Mouse (Mus musculus) forebrain, postnatal 0 days (tissue): ENCODE data around the gene Aspdh. TPM values are rescaled to one million over a fixed set of nuclear protein-coding genes. Genes with fewer than 3 reads are reported as not detected.

Source experiments
- ATAC-seq: fragments of 200-750 bp; cut with Nextera tagmentation; 2 replicates; pipeline ENCODE4 v1.8.0; 2017; ENCODE audit warnings: mild to moderate bottlenecking, moderate library complexity
- DNase-seq: peaks from one replicate; pipeline ENCODE4 v3.0.0-alpha.2; 2015
- H3K27ac ChIP-seq: fragments of 300-500 bp; sonication (generic); 2 replicates; pipeline ENCODE4 v1.5.1; 2014; ENCODE audit warnings: low read depth, mild to moderate bottlenecking, antibody characterized with exemption, low read length, moderate library complexity, mixed read lengths
- H3K27me3 ChIP-seq: fragments of 300-500 bp; sonication (generic); 2 replicates; pipeline ENCODE4 v1.6.1; 2014; ENCODE audit warnings: mild to moderate bottlenecking, low read length, mixed read lengths; ENCODE audit not compliant: insufficient read depth
- H3K36me3 ChIP-seq: fragments of 300-500 bp; sonication (generic); 2 replicates; pipeline ENCODE4 v1.6.1; 2014; ENCODE audit warnings: mild to moderate bottlenecking, moderate library complexity; ENCODE audit not compliant: insufficient read depth
- H3K4me1 ChIP-seq: fragments of 300-500 bp; sonication (generic); 2 replicates; pipeline ENCODE4 v1.6.1; 2014; ENCODE audit warnings: antibody characterized with exemption; ENCODE audit not compliant: insufficient read depth
- H3K4me2 ChIP-seq: fragments of 300-500 bp; sonication (generic); 2 replicates; pipeline ENCODE4 v1.6.1; 2014; ENCODE audit warnings: low read depth, mild to moderate bottlenecking, moderate library complexity
- H3K4me3 ChIP-seq: fragments of 300-500 bp; sonication (generic); 2 replicates; pipeline ENCODE4 v1.5.1; 2014; ENCODE audit warnings: low read depth, low read length, mixed read lengths
- H3K9ac ChIP-seq: fragments of 300-500 bp; sonication (generic); 2 replicates; pipeline ENCODE4 v1.6.1; 2014; ENCODE audit warnings: mild to moderate bottlenecking
- H3K9me3 ChIP-seq: fragments of 300-500 bp; sonication (generic); 2 replicates; pipeline ENCODE4 v1.6.1; 2016; ENCODE audit warnings: low read length
- CTCF ChIP-seq: sonication (generic); IDR thresholded peaks from 2 replicates; pipeline ENCODE4 v1.5.1; 2016; ENCODE audit warnings: antibody characterized with exemption, control low read depth, low read depth
- WGBS: fragments of 180-500 bp; shearing (Covaris S2); extraction: QIAGEN DNeasy Blood & Tissue Kit; methylation state at CpG from one replicate; pipeline ENCODE4 v1.1.7; 2014; 5-methylcytosine and 5-hydroxymethylcytosine counted together
- microRNA-seq, 2 experiments: library from miRNA; unstranded; fragments of <30 nt; microRNA quantifications; one replicate each; pipeline ENCODE4; 2016
- polyA plus RNA-seq: library from polyadenylated mRNA; unstranded; fragments of >200 nt; fragmentation: Nextera tagmentation; extraction: Ambion mirVana; gene quantifications from 2 replicates; pipeline ENCODE4 v1.2.1, GENCODE M21; 2015
- total RNA-seq: library from RNA; depleted of rRNA; stranded (reverse); fragments of >200 nt; gene quantifications from 2 replicates; pipeline ENCODE4 v1.2.3, GENCODE M21; 2014; rRNA removed

Aspdh gene
- total and polyA plus RNA-seq, 2 experiments from 2014 or later: 2.2 to 20.3 TPM

GRCm38 (mm10) chr7:44501563-44502115 lies 36.4 kb downstream of the Aspdh start:
- H3K4me3 ChIP-seq: no peak overlapping the region
- ATAC-seq: peak; percentile 81
- no peak overlapping the region for H3K9ac ChIP-seq
- H3K36me3 ChIP-seq: no peaks in the 10 kb centered on the region; the same call in 1 of the 2 replicates
- H3K27ac ChIP-seq: no peak overlapping the region
- no peaks in the 10 kb centered on the region for H3K9me3 ChIP-seq
- H3K4me2 ChIP-seq: no peak overlapping the region
- peak; percentile 81 for DNase-seq
- WGBS: 36% methylated on average over 5 of the region's 5 CpGs
- no peaks in the 10 kb centered on the region for H3K27me3 ChIP-seq
- peak; percentile 78 for TF ChIP-seq CTCF
- peaks cover 4% of the 10 kb centered on the region; the same call in 1 of the 2 replicates for H3K4me1 ChIP-seq

GRCm38 (mm10) chr7:44507491-44507890 lies 42.3 kb downstream of the Aspdh start:
- Histone ChIP-seq H3K36me3 (no peaks in the 10 kb centered on the region), H3K27ac (no peak overlapping the region), H3K9me3 (no peaks in the 10 kb centered on the region), H3K4me2 (no peak overlapping the region), H3K4me3 (no peak overlapping the region), H3K4me1 (no peaks in the 10 kb centered on the region), H3K9ac (no peak overlapping the region), H3K27me3 (no peaks in the 10 kb centered on the region; the same call in 1 of the 2 replicates)
- no peak for DNase-seq
- ATAC-seq: no peak
- no peak for TF ChIP-seq CTCF

Small RNA genes lying within 50 kb of the gene (microRNA-seq; reads per million reads assigned to microRNA genes)
- gene Mir7052: 0 to 0.37 reads per million in 2 experiments

Other genes starting within 250 kb of the Aspdh start
- gene Klk1b5, start 249.4 kb upstream of the Aspdh start, total RNA-seq: not detected in 2 replicates
- gene Klk1b5, start 249.4 kb upstream of the Aspdh start, polyA plus RNA-seq: not detected in 2 replicates
- not detected in 2 replicates for gene Klk1, start 240.0 kb upstream of the Aspdh start, total RNA-seq
- not detected in 2 replicates for gene Klk1, start 240.0 kb upstream of the Aspdh start, polyA plus RNA-seq
- not detected in 2 replicates for gene Gm36864, start 229.2 kb upstream of the Aspdh start, total RNA-seq
- not detected in 2 replicates for gene Gm36864, start 229.2 kb upstream of the Aspdh start, polyA plus RNA-seq
- 0.23 and 0.29 TPM in 2 replicates for gene 1700028J19Rik, start 218.7 kb upstream of the Aspdh start, total RNA-seq
- gene 1700028J19Rik, start 218.7 kb upstream of the Aspdh start, polyA plus RNA-seq: 1.6 and 2.3 TPM in 2 replicates
- gene 2410002F23Rik, start 218.7 kb upstream of the Aspdh start, total RNA-seq: 250 and 333 TPM in 2 replicates
- 312 and 332 TPM in 2 replicates for gene 2410002F23Rik, start 218.7 kb upstream of the Aspdh start, polyA plus RNA-seq
- gene Acp4, start 208.0 kb upstream of the Aspdh start, total RNA-seq: not detected in 2 replicates
- 0.12 TPM in 1 of 2 replicates, not detected in the other for gene Acp4, start 208.0 kb upstream of the Aspdh start, polyA plus RNA-seq
- gene Gm15517, start 203.9 kb upstream of the Aspdh start, total RNA-seq: not detected in 2 replicates
- gene Gm15517, start 203.9 kb upstream of the Aspdh start, polyA plus RNA-seq: not detected in 2 replicates
- gene Clec11a, start 158.5 kb upstream of the Aspdh start, total RNA-seq: 3.8 and 4.7 TPM in 2 replicates
- gene Clec11a, start 158.5 kb upstream of the Aspdh start, polyA plus RNA-seq: 3.7 and 4.3 TPM in 2 replicates
- gene Shank1, start 155.1 kb upstream of the Aspdh start, total RNA-seq: 31.1 and 34.2 TPM in 2 replicates
- gene Shank1, start 155.1 kb upstream of the Aspdh start, polyA plus RNA-seq: 15.4 and 29.7 TPM in 2 replicates
- 48.2 and 77.2 TPM in 2 replicates for gene Syt3, start 81.3 kb upstream of the Aspdh start, total RNA-seq
- gene Syt3, start 81.3 kb upstream of the Aspdh start, polyA plus RNA-seq: 43.9 and 55.0 TPM in 2 replicates
- 1.3 and 7.3 TPM in 2 replicates for gene 1700008O03Rik, start 79.6 kb upstream of the Aspdh start, total RNA-seq
- gene 1700008O03Rik, start 79.6 kb upstream of the Aspdh start, polyA plus RNA-seq: 2.7 and 3.5 TPM in 2 replicates
- gene Lrrc4b, start 36.4 kb upstream of the Aspdh start, total RNA-seq: 347 and 391 TPM in 2 replicates
- gene Lrrc4b, start 36.4 kb upstream of the Aspdh start, polyA plus RNA-seq: 19.5 and 22.2 TPM in 2 replicates
- 27.6 and 39.3 TPM in 2 replicates for gene Josd2, start 2.6 kb downstream of the Aspdh start, total RNA-seq
- 28.6 and 31.7 TPM in 2 replicates for gene Josd2, start 2.6 kb downstream of the Aspdh start, polyA plus RNA-seq
- 212 and 238 TPM in 2 replicates for gene Emc10, start 31.1 kb downstream of the Aspdh start, total RNA-seq
- 168 and 171 TPM in 2 replicates for gene Emc10, start 31.1 kb downstream of the Aspdh start, polyA plus RNA-seq
- gene Fam71e1, start 31.2 kb downstream of the Aspdh start, total RNA-seq: 21.1 and 22.0 TPM in 2 replicates
- 23.1 and 27.2 TPM in 2 replicates for gene Fam71e1, start 31.2 kb downstream of the Aspdh start, polyA plus RNA-seq
- gene Mybpc2, start 59.3 kb downstream of the Aspdh start, total RNA-seq: 0.15 and 0.33 TPM in 2 replicates
- 0.15 and 0.29 TPM in 2 replicates for gene Mybpc2, start 59.3 kb downstream of the Aspdh start, polyA plus RNA-seq
- 0.05 TPM in 1 of 2 replicates, not detected in the other for gene Spib, start 66.7 kb downstream of the Aspdh start, total RNA-seq
- gene Spib, start 66.7 kb downstream of the Aspdh start, polyA plus RNA-seq: not detected in 2 replicates
- gene Pold1, start 83.5 kb downstream of the Aspdh start, total RNA-seq: 14.1 and 16.2 TPM in 2 replicates
- 14.2 and 14.3 TPM in 2 replicates for gene Pold1, start 83.5 kb downstream of the Aspdh start, polyA plus RNA-seq
- gene Nr1h2, start 88.6 kb downstream of the Aspdh start, total RNA-seq: 44.1 and 45.9 TPM in 2 replicates
- gene Nr1h2, start 88.6 kb downstream of the Aspdh start, polyA plus RNA-seq: 49.9 and 51.1 TPM in 2 replicates
- gene Napsa, start 107.0 kb downstream of the Aspdh start, total RNA-seq: 0.08 and 0.24 TPM in 2 replicates
- 0.35 and 0.71 TPM in 2 replicates for gene Napsa, start 107.0 kb downstream of the Aspdh start, polyA plus RNA-seq
- 6.0 and 8.6 TPM in 2 replicates for gene Kcnc3, start 125.3 kb downstream of the Aspdh start, total RNA-seq
- 4.2 and 5.2 TPM in 2 replicates for gene Kcnc3, start 125.3 kb downstream of the Aspdh start, polyA plus RNA-seq
- gene Myh14, start 205.5 kb downstream of the Aspdh start, total RNA-seq: 4.5 and 11.9 TPM in 2 replicates
- gene Myh14, start 205.5 kb downstream of the Aspdh start, polyA plus RNA-seq: 2.9 and 4.2 TPM in 2 replicates
- not detected in 2 replicates for gene Izumo2, start 243.4 kb downstream of the Aspdh start, total RNA-seq
- not detected in 2 replicates for gene Izumo2, start 243.4 kb downstream of the Aspdh start, polyA plus RNA-seq